Mouse (Mus musculus) testis, adult 2 months (tissue): Measurements from ENCODE around the gene Tub.

Experiments used
- CTCF ChIP-seq: fragments of 200-500 bp; IDR thresholded peaks from 2 replicates; pipeline ENCODE4 v1.5.1; 2012; ENCODE audit warnings: low read depth, mild to moderate bottlenecking, inconsistent platforms, low read length, moderate library complexity; ENCODE audit not compliant: control insufficient read depth, insufficient read depth, insufficient replicate concordance
- POLR2A ChIP-seq: fragments of 200-500 bp; IDR thresholded peaks from 2 replicates; pipeline ENCODE4 v1.6.1; 2012; ENCODE audit warnings: low read depth, mild to moderate bottlenecking, inconsistent platforms, low read length, moderate library complexity; ENCODE audit not compliant: control insufficient read depth

- TF ChIP-seq POLR2A (no peak), CTCF (no peak)
Observed at GRCm38 (mm10) chr7:109010720-109011595, 60.8 kb downstream of the Tub start.
